In the genomic region with DNA sequence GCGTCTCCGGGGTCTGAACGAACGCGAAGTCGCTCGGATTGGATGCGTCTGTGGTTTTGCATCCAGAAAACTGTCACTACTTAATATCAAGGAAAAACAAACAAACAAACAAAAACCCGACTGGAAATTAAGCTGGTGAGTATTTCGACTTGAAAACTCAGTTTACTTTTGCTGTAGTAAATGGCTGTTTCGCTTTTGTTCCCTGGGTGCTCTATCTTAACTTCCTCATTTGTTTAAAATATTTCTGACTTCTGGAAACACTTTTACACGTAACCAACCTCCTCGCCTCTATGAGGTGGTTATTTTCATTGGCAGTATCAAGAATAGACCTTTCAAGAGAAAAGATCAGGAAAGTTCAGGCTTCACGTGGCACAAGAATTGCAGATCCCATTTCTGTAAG, we compare ENCODE assay signal across 7 mouse cellular contexts. TPM values are rescaled to one million over a fixed set of nuclear protein-coding genes. Genes with fewer than 3 reads are reported as not detected.
DNase-seq lines count a peak whose midpoint lies in the region; ATAC-seq and TF ChIP-seq lines count a peak whose summit lies in the region.

No protein-coding gene starts in this region.

- no peak for TF ChIP-seq CTCF in embryonic fibroblast, embryonic 13.5 days (IDR thresholded peaks at IDR 0.05; ENCODE audit: borderline replicate concordance, insufficient read depth, low read length)

- H3K27me3 ChIP-seq in lung, embryonic 16.5 days (ENCODE audit: control insufficient read depth, insufficient read depth, low read depth, low read length), result no peaks in the 10 kb centered on the region
- no peaks in the 10 kb centered on the region for H3K27me3 ChIP-seq in limb, embryonic 13.5 days
- H3K27me3 ChIP-seq in splenic B cell, adult 2 months (ENCODE audit: control insufficient read depth, insufficient read depth, low read length, poor library complexity, severe bottlenecking), result peaks cover 3% of the 10 kb centered on the region; the same call in 1 of the 2 replicates

- H3K4me1 ChIP-seq in lung, embryonic 16.5 days (replicated peaks; ENCODE audit: control insufficient read depth, insufficient read depth, low read length), result peaks cover 10% of the 10 kb centered on the region
- H3K4me1 ChIP-seq in embryonic fibroblast, embryonic 13.5 days (ENCODE audit: control insufficient read depth, insufficient read depth, low read length), result peaks cover 2% of the 10 kb centered on the region; the same call in 1 of the 2 replicates
- peaks cover 26% of the 10 kb centered on the region for H3K4me1 ChIP-seq in limb, embryonic 13.5 days

- H3K36me3 ChIP-seq in lung, embryonic 16.5 days (ENCODE audit: control insufficient read depth, insufficient read depth, low read length), result peaks cover 14% of the 10 kb centered on the region
- H3K36me3 ChIP-seq in limb, embryonic 13.5 days, result peaks cover 29% of the 10 kb centered on the region
- H3K36me3 ChIP-seq in splenic B cell, adult 2 months (ENCODE audit: control insufficient read depth, insufficient read depth, low read length, poor library complexity, severe bottlenecking), result peaks cover 13% of the 10 kb centered on the region

- TF ChIP-seq POLR2A in embryonic fibroblast, embryonic 13.5 days (IDR thresholded peaks at IDR 0.05; ENCODE audit: low read depth, low read length), result no peak

- H3K9ac ChIP-seq in lung, embryonic 16.5 days (ENCODE audit: low read length), result peak overlapping the region; percentile 93
- H3K9ac ChIP-seq in limb, embryonic 13.5 days, result peak overlapping the region; percentile 95

- peak overlapping the region; percentile 98 for H3K4me3 ChIP-seq in lung, embryonic 16.5 days (ENCODE audit: low read length)
- H3K4me3 ChIP-seq in embryonic fibroblast, embryonic 13.5 days (ENCODE audit: insufficient read depth, low read length), result peak overlapping the region; percentile 88
- peak overlapping the region; percentile 97 for H3K4me3 ChIP-seq in limb, embryonic 13.5 days

- peak overlapping the region; percentile 97 for H3K27ac ChIP-seq in lung, embryonic 16.5 days (ENCODE audit: low read length)
- H3K27ac ChIP-seq in embryonic fibroblast, embryonic 13.5 days (ENCODE audit: insufficient read depth, low read length), result no peak overlapping the region
- H3K27ac ChIP-seq in limb, embryonic 13.5 days, result peak overlapping the region; percentile 97; the same call in 1 of the 2 replicates

- WGBS in lung, embryonic 16.5 days, result 5% methylated on average over 14 of the region's 14 CpGs
- 5% methylated on average over 14 of the region's 14 CpGs for WGBS in limb, embryonic 13.5 days

- H3K9me3 ChIP-seq in lung, embryonic 16.5 days (ENCODE audit: control insufficient read depth, low read length), result no peaks in the 10 kb centered on the region
- H3K9me3 ChIP-seq in limb, embryonic 13.5 days, result no peaks in the 10 kb centered on the region; the same call in 1 of the 2 replicates

- peak overlapping the region; percentile 80 for H3K4me2 ChIP-seq in lung, embryonic 16.5 days (ENCODE audit: low read depth, low read length)
- H3K4me2 ChIP-seq in limb, embryonic 13.5 days (replicated peaks), result peak overlapping the region; percentile 67

- no peak for ATAC-seq in lung, embryonic 16.5 days (ENCODE audit: low read depth)
- no peak for ATAC-seq in limb, embryonic 13.5 days (ENCODE audit: low FRiP score, low read depth)

- no peak for DNase-seq in lung, adult 18-20 months
- DNase-seq in splenic B cell, adult 2 months (ENCODE audit: low read depth, low spot score), result peak; percentile 49
- no peak for DNase-seq in cerebellum, adult 9-11 months
- DNase-seq in frontal cortex, postnatal 25 days (ENCODE audit: low spot score in 2 of 2), result no peak

RNA-seq across cellular contexts. Expression of gene Cggbp1, which starts 1.1 kb away (rescaled TPM):
- 87.9 and 92.0 TPM in 2 replicates for polyA plus RNA-seq in lung, embryonic 16.5 days (2015; fragmentation: Nextera tagmentation; extraction: Ambion mirVana)
- polyA plus RNA-seq in embryonic fibroblast, embryonic 13.5 days (2011; ENCODE audit: insufficient read length, low read depth, missing spikeins), result 80.7 and 103 TPM in 2 replicates
- polyA plus RNA-seq in limb, embryonic 13.5 days (2015; fragmentation: Nextera tagmentation; extraction: Ambion mirVana), result 83.0 and 91.9 TPM in 2 replicates

RNA-seq across cellular contexts. Expression of gene Zfp654, which starts 1.4 kb away (rescaled TPM):
- polyA plus RNA-seq in lung, embryonic 16.5 days (2015; fragmentation: Nextera tagmentation; extraction: Ambion mirVana), result 5.9 and 7.0 TPM in 2 replicates
- polyA plus RNA-seq in embryonic fibroblast, embryonic 13.5 days (2011; ENCODE audit: insufficient read length, low read depth, missing spikeins), result 7.9 and 9.7 TPM in 2 replicates
- 6.1 and 6.8 TPM in 2 replicates for polyA plus RNA-seq in limb, embryonic 13.5 days (2015; fragmentation: Nextera tagmentation; extraction: Ambion mirVana)
